Mouse (Mus musculus) spleen, postnatal 4 days (tissue): ENCODE measurements around the gene Timp4.

Experiments used
- DNase-seq, 2 experiments: peaks; one replicate each; pipeline ENCODE4 v3.0.0; 2022; ENCODE audit warnings: low spot score in 2 of 2

The Timp4 gene

DNA sequence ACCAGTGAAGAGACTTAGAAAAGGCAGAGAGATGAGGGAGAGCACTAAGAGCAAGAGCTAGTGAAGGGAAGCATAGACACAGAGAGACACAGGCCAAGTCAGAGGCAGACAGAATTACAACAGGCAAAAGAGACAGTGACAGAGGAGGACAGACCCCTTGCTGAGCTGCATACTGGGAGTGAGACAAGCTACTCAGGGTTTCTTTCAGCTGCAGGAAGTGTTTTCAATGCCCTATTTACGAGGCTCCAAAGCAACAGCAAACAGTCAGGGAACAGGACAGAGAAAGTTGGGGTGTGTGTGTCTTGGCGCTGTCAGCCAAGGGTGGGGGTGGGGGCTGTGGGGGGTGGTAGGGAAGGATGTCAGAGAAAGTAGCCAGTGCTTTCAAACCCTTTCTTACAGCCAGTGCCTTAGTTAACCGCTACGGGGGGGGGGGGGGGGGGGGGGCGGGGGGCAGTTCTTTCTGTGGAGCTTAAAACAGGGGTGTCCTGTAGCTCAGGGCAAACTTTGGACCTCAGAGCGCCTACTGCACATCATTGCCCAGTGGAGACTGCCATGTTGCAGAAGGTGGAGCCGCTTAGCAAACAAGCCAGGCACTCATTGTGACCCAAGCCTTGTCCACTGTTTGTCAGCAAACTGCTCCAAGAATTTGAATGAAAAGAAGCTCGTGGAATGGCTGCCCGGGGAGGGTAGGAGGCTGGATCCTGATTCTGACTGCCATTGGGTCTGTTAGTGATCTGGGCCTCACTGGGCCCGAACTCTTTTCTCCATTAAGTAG, at the start of gene Timp4:
TSS of gene Timp4 (minus strand) at position 107 of the 775 bp plus-strand sequence.
- DNase-seq: no peak

- no peak for DNase-seq
Observed at GRCm38 (mm10) chr6:115293877-115294276, 41.9 kb upstream of the Timp4 start.

DNA sequence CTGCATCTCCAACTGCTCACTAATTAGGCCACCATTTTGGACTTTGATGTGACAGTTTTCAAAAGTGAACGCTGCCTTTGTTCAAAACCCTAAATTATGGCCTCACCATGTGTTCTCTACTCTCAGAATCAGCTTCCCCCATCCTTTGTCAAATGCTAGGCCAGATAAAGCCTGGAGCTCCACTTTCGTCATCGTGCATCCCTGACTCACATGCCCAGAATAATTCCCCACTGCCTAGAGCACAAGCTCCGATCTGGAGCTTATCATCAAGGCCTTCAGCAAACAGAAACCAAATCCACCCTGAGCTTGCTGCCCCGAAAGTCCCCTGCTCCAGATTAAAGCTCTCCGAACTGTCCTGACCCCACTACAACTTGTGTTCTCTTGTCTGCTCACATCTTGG, 40.6 kb upstream of the Timp4 start:
- DNase-seq: no peak

- no peak for DNase-seq
Observed at GRCm38 (mm10) chr6:115291823-115292222, 39.8 kb upstream of the Timp4 start.

- no peak for DNase-seq
Observed at GRCm38 (mm10) chr6:115291068-115291467, 39.1 kb upstream of the Timp4 start.

- no peak for DNase-seq
Observed at GRCm38 (mm10) chr6:115290561-115290960, 38.6 kb upstream of the Timp4 start.

GRCm38 (mm10) chr6:115288223-115288622, 36.2 kb upstream of the Timp4 start:
- DNase-seq: no peak

DNA sequence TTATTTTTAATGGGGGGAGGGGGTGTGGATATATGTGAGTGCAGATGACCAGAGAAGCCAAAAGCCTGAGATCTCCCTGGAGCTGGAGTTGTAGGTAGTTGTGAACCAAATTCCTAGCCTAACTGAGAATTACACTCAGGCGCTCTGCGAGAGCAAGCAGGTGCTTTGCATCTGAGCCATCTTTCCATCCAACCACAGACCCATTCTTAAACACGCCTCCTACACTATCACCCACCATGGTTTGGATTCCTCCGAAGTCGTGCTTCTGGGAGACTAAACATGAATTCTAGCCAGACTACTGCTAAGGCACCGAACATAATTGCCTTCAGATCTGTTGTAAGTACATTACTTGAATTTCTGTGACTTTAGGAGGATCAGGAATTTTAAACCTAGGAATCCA, 34.4 kb upstream of the Timp4 start:
- DNase-seq: no peak

- no peak for DNase-seq
Observed at GRCm38 (mm10) chr6:115284153-115284552, 32.1 kb upstream of the Timp4 start.

DNA sequence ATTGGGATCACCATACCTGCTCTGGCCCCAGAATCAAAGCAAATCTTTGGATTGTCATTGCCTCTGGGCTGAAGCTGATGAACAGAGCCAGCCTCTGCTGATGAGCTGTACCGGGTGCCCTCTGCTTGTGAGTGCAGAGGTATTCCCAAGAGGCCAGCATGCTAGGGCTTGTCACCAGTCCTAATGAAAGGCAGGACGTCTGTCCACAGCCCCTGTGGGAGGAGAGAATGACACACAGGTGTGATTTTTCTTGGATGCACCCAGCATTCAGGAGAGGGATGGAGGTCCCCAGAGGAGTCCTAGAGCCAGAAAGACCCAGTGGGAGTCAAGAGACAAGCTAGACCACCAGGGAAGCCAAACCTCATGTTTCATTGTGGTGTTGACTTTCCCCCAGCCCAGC, 27.6 kb upstream of the Timp4 start:
- DNase-seq: no peak

GRCm38 (mm10) chr6:115278086-115278485, 26.1 kb upstream of the Timp4 start:
- no peak for DNase-seq

GRCm38 (mm10) chr6:115275116-115275815, 23.3 kb upstream of the Timp4 start:
- no peak for DNase-seq

DNA sequence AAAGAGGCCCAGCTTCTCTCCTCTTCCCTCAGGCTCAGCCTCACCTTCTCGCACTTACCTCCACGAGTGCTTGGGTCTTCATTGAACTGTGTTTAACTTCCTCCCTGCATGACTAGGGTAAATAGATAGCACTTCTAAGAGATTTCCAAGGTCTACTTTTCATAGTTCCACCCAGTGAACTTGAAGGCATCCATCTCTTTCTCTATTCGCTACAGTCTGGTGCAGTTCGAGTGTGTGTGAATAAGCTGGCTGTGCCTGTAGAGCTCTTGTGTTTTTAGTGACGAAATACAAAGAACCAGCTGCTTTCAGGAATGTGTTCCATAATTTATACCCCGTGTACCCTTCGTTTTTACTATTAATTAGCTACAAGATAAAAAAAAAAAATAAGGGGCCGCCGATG, 22.7 kb upstream of the Timp4 start:
- no peak for DNase-seq

DNA sequence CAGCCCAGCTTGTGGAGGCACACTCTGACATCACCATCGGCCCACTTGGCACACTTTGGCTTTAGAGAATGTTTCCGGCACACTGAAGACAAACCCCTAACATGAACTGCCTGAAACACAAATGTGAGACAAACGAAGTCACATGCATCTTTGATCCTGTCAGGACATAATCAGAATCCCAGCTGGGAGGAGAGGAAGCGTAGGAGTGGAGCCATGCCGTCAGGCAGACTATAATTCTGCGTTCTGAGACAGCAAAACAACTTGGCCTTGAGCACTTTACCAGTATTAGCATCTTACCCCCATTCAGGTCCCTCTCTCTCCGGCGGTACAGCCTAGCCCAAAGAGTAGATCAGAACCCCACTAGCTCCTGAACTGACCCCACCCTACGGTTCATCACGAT, 21.3 kb upstream of the Timp4 start:
- DNase-seq: no peak

DNA sequence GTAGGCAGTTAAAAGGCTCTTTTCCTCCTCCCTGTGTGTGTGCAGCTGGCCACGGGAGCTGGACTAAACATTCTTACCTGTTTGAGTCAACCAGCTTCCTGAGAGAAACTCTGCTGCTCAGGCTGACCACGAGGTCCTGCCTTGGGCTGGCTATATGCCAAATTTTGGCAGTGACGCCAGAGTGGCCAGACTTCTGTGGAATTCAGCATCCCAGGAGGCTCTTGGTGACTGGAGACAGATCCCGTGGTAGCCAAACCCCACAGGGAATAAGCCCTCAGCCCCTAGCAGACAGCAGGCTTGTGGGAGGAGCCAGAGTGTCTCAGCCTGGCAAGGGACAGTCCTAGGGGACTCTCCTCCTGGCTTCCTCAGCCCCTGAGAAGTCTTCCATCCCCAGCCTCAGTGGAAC, 19.9 kb upstream of the Timp4 start:
- no peak for DNase-seq

- no peak for DNase-seq
Observed at GRCm38 (mm10) chr6:115271326-115271725, 19.3 kb upstream of the Timp4 start.

DNA sequence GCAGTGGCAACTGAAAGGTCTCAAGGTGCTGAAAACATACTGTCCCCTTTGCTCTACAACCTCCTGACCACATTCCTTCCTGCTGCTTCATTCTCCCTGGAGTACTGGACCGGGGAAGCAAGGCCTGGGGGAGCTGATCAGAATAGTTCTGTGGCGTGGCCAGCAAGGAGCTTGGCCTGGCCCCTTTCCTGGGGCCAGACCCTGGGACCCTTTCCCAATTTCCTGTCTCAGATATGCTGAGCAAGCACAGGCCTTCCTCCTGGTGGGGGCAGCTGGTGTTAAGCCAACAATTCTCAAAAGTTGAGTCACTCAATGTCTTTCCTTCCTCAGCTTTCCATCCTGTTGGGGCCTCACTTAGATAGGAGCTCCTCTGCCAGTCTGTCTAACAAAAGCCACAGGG, 18.1 kb upstream of the Timp4 start:
- DNase-seq: no peak

DNA sequence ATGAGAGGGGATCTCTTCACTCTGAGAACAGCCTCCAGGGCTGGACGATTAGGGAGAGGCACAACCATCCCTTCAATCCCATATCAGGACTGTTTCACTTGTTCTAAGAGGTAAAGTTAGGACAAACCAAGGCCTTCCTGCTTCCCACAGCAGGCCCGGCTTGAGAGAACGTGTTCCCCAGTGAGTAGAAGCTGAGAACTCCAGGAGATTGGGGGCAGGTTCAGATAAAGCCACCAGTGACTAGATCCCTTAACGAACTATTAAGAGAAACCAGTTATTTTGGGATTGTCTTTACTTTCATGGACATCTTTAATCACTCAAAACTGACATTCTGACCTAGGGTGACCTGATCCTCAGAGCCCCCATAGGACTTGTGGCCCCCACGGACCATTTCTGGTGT, 17.6 kb upstream of the Timp4 start:
- DNase-seq: no peak

GRCm38 (mm10) chr6:115268551-115269385, 16.8 kb upstream of the Timp4 start:
- no peak for DNase-seq

- no peak for DNase-seq
Observed at GRCm38 (mm10) chr6:115267916-115268315, 15.9 kb upstream of the Timp4 start.

- no peak for DNase-seq
Observed at GRCm38 (mm10) chr6:115266791-115267190, 14.8 kb upstream of the Timp4 start.

DNA sequence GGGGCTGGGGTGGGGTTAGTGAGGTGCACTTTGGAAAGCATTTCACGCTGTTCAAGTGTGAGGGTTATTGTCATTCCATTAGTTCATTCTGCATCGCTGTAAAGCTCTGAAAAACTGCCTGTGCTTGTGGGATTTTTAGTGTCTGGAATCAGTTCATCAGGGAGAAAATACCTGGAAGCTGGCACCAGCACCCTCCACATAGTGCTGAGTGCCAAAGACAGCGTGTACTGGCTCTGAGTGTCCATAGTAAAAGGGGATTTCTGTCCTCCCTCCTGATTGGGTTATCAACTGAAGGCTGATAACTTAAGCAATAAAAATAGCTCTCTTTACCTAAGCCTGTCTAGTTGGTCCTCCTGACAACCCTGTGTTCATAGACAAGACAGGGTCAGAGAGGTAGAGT, 8.5 kb upstream of the Timp4 start:
- no peak for DNase-seq

GRCm38 (mm10) chr6:115255171-115255570, 3.2 kb upstream of the Timp4 start:
- DNase-seq: no peak
